Mouse (Mus musculus) liver, adult 2 months (tissue): ENCODE measurements at regions not wholly inside any gene's neighbourhood (a gene's known extent, or its start where the extent isn't known, plus 50 kb on each side); places are given as distances from the start of the nearest gene placed in this dataset.
A peak's percentile ranks its signal among the peaks of the same experiment; 100 is the strongest.

Experiments
- DNase-seq: peaks from one replicate; pipeline ENCODE4 v3.0.0-alpha.2; 2011; ENCODE audit warnings: low read depth, low spot score; ENCODE audit errors: extremely low read depth
- H3K27ac ChIP-seq: fragments of 200-500 bp; replicated peaks from 2 replicates; pipeline ENCODE4 v1.5.1; 2012; ENCODE audit warnings: low read depth, mild to moderate bottlenecking, control low read depth, inconsistent platforms, low read length; ENCODE audit not compliant: insufficient read depth
- H3K27me3 ChIP-seq: fragments of 200-500 bp; 2 replicates; pipeline ENCODE4 v1.6.1; 2012; ENCODE audit warnings: mild to moderate bottlenecking, moderate library complexity, low read length, inconsistent platforms; ENCODE audit not compliant: control insufficient read depth, insufficient read depth
- H3K36me3 ChIP-seq: fragments of 200-500 bp; 2 replicates; pipeline ENCODE4 v1.6.1; 2012; ENCODE audit warnings: low read length, inconsistent platforms; ENCODE audit not compliant: control insufficient read depth, insufficient read depth
- H3K4me1 ChIP-seq: fragments of 200-500 bp; 2 replicates; pipeline ENCODE4 v1.6.1; 2011; ENCODE audit warnings: low read length; ENCODE audit not compliant: control insufficient read depth, insufficient read depth
- H3K4me3 ChIP-seq: fragments of 200-500 bp; 2 replicates; pipeline ENCODE4 v1.5.1; 2011; ENCODE audit warnings: low read depth, mild to moderate bottlenecking, control low read depth, low read length, moderate library complexity; ENCODE audit not compliant: insufficient read depth
- H3K79me2 ChIP-seq: fragments of 200-500 bp; 2 replicates; pipeline ENCODE4 v1.6.1; 2012; ENCODE audit warnings: inconsistent platforms, mild to moderate bottlenecking, low read length, moderate library complexity; ENCODE audit not compliant: control insufficient read depth, insufficient read depth
- H3K9ac ChIP-seq: fragments of 200-500 bp; 2 replicates; pipeline ENCODE4 v1.6.1; 2012; ENCODE audit warnings: low read depth, mild to moderate bottlenecking, control low read depth, inconsistent platforms, low read length
- CTCF ChIP-seq: fragments of 200-500 bp; IDR thresholded peaks from 2 replicates; pipeline ENCODE4 v1.5.1; 2011; ENCODE audit warnings: low read depth, low read length, control low read depth
- POLR2A ChIP-seq: fragments of 200-500 bp; IDR thresholded peaks from 2 replicates; pipeline ENCODE4 v1.6.1; 2011; ENCODE audit warnings: low read length, control low read depth; ENCODE audit not compliant: insufficient read depth; ENCODE audit errors: extremely low read depth
- WGBS: fragments of 180-500 bp; shearing (Covaris S2); methylation state at CpG from one replicate; pipeline ENCODE4 v1.1.7; 2018; 5-methylcytosine and 5-hydroxymethylcytosine counted together

GRCm38 (mm10) chrX:166932472-166932871, 276.6 kb downstream of the Tmsb4x start:
- DNase-seq: no peak
- Histone ChIP-seq H3K4me3 (no peak overlapping the region), H3K27me3 (no peaks in the 10 kb centered on the region), H3K9ac (no peak overlapping the region), H3K36me3 (no peaks in the 10 kb centered on the region), H3K4me1 (no peaks in the 10 kb centered on the region; the same call in 1 of the 2 replicates), H3K27ac (no peak overlapping the region), H3K79me2 (no peaks in the 10 kb centered on the region)
- no peak for TF ChIP-seq POLR2A
- TF ChIP-seq CTCF: no peak

- H3K36me3 ChIP-seq: no peaks in the 10 kb centered on the region
- H3K27ac ChIP-seq: no peak overlapping the region
- no peak overlapping the region for H3K9ac ChIP-seq
- H3K4me1 ChIP-seq: no peaks in the 10 kb centered on the region; the same call in 1 of the 2 replicates
- 43% methylated on average over 4 of the region's 4 CpGs for WGBS
- no peaks in the 10 kb centered on the region for H3K79me2 ChIP-seq
- no peak for TF ChIP-seq POLR2A
- no peak for TF ChIP-seq CTCF
- peak; percentile 14 for DNase-seq
- no peak overlapping the region for H3K4me3 ChIP-seq
- no peaks in the 10 kb centered on the region for H3K27me3 ChIP-seq
Observed at GRCm38 (mm10) chrX:166931048-166931447, 278.1 kb downstream of the Tmsb4x start.

GRCm38 (mm10) chrX:166929716-166930420, 279.2 kb downstream of the Tmsb4x start:
- Histone ChIP-seq H3K9ac (no peak overlapping the region), H3K4me1 (no peaks in the 10 kb centered on the region; the same call in 1 of the 2 replicates), H3K4me3 (no peak overlapping the region), H3K27ac (no peak overlapping the region), H3K27me3 (no peaks in the 10 kb centered on the region), H3K79me2 (no peaks in the 10 kb centered on the region), H3K36me3 (no peaks in the 10 kb centered on the region)
- TF ChIP-seq POLR2A (no peak), CTCF (no peak)
- DNase-seq: no peak
- 78% methylated on average over 6 of the region's 6 CpGs for WGBS

- Histone ChIP-seq H3K79me2 (no peaks in the 10 kb centered on the region), H3K4me1 (no peaks in the 10 kb centered on the region), H3K27me3 (no peaks in the 10 kb centered on the region), H3K36me3 (no peaks in the 10 kb centered on the region), H3K9ac (no peak overlapping the region), H3K4me3 (no peak overlapping the region), H3K27ac (no peak overlapping the region)
- 66% methylated on average over 2 of the region's 2 CpGs for WGBS
- DNase-seq: no peak
- TF ChIP-seq CTCF (no peak), POLR2A (no peak)
Observed at GRCm38 (mm10) chrX:166915356-166915953, 293.7 kb downstream of the Tmsb4x start.

DNA sequence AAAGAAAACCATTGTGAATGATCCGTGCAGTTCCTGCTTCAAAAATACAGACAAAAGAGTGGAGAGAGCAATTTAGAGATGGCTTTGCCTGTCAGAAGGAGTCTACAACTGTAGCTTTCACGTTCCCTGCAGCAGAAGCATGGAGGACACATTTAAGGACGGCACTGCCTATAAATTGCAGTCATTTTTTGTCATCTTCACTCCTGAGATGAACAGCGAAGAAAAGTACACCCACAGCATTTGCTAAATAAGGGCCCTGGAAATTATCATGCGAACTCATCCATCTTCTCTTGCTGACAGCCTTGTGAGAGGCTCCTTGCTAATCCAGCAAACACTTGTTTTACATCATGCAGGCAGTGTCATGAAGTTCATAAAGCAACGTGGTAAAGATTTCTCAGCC, 302.5 kb downstream of the Tmsb4x start:
- H3K27ac ChIP-seq: no peak overlapping the region
- H3K9ac ChIP-seq: no peak overlapping the region
- H3K36me3 ChIP-seq: no peaks in the 10 kb centered on the region
- 87% methylated on average over 6 of the region's 6 CpGs for WGBS
- H3K27me3 ChIP-seq: no peaks in the 10 kb centered on the region
- TF ChIP-seq POLR2A (no peak), CTCF (no peak)
- DNase-seq: no peak
- H3K4me1 ChIP-seq: no peaks in the 10 kb centered on the region
- no peaks in the 10 kb centered on the region for H3K79me2 ChIP-seq
- no peak overlapping the region for H3K4me3 ChIP-seq

GRCm38 (mm10) chrX:166900761-166901160, 308.4 kb downstream of the Tmsb4x start:
- Histone ChIP-seq H3K79me2 (no peaks in the 10 kb centered on the region), H3K4me3 (no peak overlapping the region), H3K27ac (no peak overlapping the region), H3K27me3 (no peaks in the 10 kb centered on the region), H3K9ac (no peak overlapping the region), H3K4me1 (no peaks in the 10 kb centered on the region), H3K36me3 (no peaks in the 10 kb centered on the region)
- DNase-seq: no peak
- 84% methylated on average over 6 of the region's 6 CpGs for WGBS
- TF ChIP-seq POLR2A: no peak
- TF ChIP-seq CTCF: no peak
